Mouse (Mus musculus) cerebellum, adult 11 months (tissue): ENCODE data around the gene Klk4.
A peak's percentile ranks its signal among the peaks of the same experiment; 100 is the strongest.

Source experiments
- DNase-seq: peaks from one replicate; pipeline ENCODE4 v3.0.0; 2022

The Klk4 gene

DNA sequence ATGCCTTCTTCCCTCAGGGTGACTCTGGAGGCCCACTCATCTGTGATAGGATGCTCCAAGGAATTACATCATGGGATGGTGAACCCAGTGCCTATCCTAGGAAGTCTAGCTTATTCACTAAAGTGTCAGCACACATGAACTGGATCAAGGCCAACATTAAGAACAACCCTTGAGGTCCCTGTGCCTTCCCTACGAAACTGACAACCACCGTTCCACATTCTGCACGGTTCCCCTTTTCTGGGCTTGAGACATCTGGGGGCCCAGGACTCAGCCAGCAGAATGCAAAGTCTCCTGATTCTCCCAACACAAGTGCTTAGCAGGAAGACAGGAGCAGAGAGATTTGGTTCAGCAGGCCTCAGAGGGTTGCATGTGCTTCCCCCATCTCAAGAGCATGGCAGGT lies 39.6 kb downstream of the Klk4 start:
- DNase-seq: no peak

DNA sequence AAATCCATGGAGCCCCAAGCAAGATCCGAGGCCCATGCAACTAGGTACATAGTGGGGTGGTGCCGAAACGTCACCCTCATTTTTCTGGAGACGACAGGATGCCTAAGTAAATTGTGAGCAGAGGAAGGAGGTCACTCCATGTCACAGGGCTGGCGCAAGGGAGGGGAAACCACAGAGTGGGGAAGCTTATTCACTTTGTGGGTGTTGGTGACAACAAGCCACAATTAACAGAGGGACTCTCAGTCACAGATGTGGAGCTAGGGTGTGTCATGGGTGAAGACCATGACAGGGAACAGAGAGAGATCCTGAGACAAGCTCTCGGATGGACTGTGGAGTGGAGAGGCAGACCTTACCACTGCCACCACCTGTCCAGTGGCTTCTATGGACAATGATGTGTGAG lies 40.1 kb downstream of the Klk4 start:
- DNase-seq: no peak

DNA sequence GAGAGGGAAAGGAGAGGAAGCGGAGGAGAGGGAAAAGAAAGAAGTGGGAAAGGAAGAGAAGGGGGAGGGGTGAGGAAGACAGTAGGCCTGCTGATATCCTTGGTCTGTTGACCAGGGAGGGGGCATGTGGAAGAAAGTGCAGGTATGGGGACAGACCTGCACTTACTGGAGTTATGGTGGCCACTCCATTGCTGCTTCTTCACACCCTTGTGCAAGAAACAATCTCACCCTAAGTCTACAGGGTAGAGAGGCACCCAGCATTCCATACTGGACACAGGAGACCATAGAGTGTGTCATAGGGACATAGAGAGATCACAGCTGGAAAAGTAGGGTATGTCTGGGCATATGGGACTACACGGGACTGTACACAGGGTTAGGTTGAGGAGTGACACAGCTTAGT lies 41.0 kb downstream of the Klk4 start:
- DNase-seq: no peak

DNA sequence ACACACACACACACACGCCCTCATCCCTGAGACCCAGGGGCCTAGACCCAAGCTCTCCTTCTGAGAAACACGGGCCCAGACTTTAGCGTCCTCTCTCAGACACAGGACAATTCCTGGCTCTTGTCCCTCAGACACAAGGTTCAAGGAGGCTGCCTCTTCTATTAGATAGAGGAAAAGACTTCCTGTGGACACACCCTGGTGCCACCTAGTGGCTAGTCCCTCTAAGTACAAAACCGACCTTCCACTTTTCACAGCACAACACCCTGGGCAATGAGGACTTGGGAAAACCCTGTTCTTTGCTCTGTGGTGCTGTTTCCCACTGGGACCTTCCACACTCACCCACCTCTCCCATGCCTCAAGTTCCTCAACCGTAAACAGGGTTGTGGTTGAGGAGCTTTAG lies 45.0 kb downstream of the Klk4 start:
- no peak for DNase-seq

DNA sequence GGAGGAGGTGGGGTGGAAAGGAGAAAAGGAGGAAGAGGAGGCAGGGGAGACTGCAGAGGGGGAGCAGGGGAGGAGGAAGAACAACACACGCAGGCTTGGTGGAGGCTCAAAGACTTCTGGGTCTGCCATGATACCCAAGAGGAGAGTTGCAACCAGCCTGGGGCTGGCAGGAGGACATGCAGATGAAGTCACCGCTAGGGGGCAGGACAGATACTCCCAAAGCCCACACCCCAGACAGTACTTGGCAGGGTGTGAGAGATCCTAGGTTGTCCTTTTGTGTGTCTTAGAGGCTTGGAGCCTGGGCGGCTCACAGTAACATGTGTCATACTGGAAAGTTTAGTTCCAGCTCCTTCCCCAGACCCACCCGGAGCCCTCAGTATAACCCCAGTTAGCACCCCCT lies 47.6 kb downstream of the Klk4 start:
- DNase-seq: peak; percentile 1

DNA sequence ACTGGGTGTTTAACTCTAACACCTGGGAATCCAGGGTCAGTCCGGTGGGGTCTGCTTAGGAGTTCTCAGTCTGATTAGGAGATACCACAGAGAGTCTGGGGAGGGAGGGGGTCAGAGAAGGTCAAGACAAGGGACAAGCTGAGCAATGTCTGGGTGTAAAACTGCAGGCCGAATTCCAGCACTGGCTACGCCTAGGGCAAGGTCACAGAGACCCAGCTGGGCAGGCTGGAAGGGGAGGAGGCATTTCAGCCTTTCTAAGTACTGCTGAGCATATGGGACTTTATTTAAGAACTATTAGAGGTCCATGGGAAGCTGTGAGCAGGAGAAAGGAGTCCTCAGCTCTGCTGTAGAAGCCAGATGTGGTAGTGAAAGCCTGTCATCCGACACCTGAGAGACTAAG lies 51.4 kb downstream of the Klk4 start:
- DNase-seq: no peak

DNA sequence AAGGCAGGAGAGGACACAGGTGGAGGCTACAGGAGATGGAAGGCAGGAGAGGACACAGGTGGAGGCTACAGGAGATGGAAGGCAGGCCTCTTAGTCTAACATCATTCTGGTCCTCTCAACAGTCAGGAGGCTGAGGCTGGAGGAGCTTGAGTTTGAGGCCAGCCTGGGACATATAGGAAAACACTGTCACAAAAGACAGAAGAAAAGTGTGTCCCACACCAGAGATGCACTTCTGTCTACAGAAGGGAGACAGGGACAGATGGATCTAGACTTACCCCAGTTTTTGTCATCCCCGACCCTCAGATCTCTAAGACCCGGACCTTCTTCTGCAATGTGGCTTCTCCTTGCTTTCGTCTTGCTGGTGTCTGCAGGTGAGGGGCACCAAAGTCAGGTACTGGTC lies 52.5 kb downstream of the Klk4 start, which contains the start of gene Klk15:
Gene Klk15 (plus strand): TSS at position 301 of the 400 bp plus-strand sequence.
- DNase-seq: no peak

DNA sequence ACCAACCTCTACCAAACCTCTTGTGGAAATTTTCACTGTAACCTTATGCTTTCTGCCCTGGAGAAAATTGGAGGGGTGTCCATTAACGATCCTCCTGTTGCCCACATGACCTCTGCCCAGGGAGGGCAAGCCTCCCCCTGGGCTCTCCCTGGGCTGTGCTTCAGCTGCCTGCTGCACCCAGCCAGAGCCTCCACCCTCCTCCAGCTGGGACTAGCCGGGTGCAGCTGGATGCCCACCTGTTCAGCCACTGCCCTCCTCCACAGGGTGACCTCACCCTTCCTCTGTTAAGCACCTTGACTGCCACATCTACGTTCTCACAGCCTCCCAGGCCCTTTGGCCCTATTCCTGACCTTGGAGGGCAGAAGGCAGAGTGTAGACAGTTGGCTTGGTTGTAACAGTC lies 53.8 kb downstream of the Klk4 start:
- no peak for DNase-seq
